Mouse (Mus musculus) mouse trophoblast stem cell (cell line): ENCODE measurements around the gene Ccz1.
"Not testable (repeated sequence)": the region's sequence is repeated elsewhere in the genome, so short reads cannot be mapped to it uniquely, and the experiment has no call there.

Experiments used
- in situ Hi-C, 2 experiments: fragments of 300-500 bp; cut with MseI, MboI; formaldehyde crosslinking; loops; 2 replicates in 1 of 2; 3 replicates in 1 of 2; pipeline ENCODE4 v1.15.1; 2025

Ccz1 gene

DNA sequence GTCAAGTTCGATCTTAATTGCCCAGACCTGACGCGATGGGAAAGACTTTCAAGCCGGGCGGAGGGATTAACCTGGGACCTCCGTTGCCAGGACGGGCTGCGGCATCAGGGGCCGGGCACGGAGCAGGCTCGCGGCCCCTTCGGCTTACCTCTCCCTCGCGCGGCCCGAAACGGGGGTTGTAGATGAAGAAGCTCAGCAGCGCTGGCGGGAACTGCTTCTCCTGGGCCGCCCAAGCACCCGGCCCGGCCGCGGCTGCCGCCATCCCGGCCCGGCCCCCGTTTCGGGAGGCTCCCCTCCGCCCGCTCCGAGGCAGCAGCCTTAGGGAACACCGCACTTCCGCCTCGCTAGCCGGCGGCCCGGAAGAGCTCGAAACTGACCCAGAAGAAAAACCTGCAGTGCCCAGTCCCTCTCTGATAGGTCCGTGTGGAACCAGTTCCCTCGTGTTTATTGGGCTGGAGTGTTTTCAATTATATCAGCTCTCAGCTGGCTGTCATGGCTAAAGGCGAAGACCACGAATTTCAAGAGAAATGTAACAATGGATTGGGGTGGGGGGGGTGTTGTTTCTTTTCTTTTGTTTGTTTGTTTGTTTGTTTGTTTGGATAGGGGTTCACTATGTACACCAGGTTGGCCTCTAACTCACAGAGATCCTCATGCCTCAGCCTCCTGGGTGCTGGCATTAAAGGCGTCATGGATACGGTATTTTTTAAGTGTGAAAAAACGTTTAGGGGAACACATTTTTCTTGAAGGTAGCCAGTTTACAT, at the start of gene Ccz1:
Ccz1 (minus strand) TSS at position 327 of the 761 bp plus-strand sequence.
- in situ Hi-C loops = no loop called here

DNA sequence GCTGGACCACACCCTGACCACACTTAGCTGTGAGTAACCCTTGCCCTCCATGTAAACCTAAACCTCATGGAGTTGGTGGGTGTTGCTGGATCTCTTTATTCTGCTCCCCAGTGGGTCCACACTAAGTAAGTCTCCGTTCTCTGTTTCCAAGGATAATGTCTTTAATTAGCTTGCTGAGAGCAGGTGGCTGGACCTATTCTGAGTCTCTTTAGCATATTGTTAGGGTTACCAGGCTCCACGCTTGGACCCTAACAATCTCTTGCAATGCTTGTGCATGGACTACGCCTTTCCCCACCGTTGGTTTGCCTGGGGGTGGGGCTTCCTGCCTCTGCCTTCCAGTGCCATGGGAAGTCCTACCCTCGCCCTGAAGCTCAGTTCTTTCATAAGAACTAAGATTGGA, 49.4 kb upstream of the Ccz1 start:
- in situ Hi-C loops = no loop called here

GRCm38 (mm10) chr5:144054340-144054739, 39.7 kb upstream of the Ccz1 start:
- in situ Hi-C loops = no loop called here

GRCm38 (mm10) chr5:144053450-144053849, 38.8 kb upstream of the Ccz1 start:
- in situ Hi-C loops = no loop called here

- in situ Hi-C loops = no loop called here
Observed at GRCm38 (mm10) chr5:144051268-144051667, 36.6 kb upstream of the Ccz1 start.

GRCm38 (mm10) chr5:144049881-144050280, 35.2 kb upstream of the Ccz1 start:
- in situ Hi-C loops = loop anchor here (10.0 to 25.0 kb wide), 2 partner anchors 105 to 112 kb away; no protein-coding TSS in a partner anchor

- in situ Hi-C loops = loop anchor here (10.0 to 25.0 kb wide), 2 partner anchors 107 to 115 kb away; no protein-coding TSS in a partner anchor
Observed at GRCm38 (mm10) chr5:144047324-144047723, 32.6 kb upstream of the Ccz1 start.

DNA sequence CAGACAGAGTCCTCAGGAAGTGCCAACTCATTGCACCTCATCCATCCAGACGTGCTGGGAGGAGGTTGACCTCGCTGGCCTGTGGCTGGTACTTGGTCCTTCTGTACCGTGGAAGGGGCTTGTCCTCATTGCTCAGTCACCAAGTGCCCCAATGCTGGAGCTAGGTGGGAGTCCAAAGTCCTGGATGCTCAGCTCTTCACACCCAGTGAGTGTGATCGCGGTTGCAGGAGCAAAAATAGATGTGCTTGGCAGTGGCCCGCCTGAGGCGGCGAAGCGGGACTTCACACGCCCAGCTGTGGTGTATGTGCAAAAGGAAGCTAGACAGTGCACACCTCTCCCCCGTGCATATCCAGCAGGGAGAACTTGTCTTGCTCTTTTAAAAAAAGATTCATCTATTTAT, 28.5 kb upstream of the Ccz1 start:
- in situ Hi-C loops = loop anchor here (10.0 to 25.0 kb wide), 2 partner anchors 112 to 119 kb away; no protein-coding TSS in a partner anchor

DNA sequence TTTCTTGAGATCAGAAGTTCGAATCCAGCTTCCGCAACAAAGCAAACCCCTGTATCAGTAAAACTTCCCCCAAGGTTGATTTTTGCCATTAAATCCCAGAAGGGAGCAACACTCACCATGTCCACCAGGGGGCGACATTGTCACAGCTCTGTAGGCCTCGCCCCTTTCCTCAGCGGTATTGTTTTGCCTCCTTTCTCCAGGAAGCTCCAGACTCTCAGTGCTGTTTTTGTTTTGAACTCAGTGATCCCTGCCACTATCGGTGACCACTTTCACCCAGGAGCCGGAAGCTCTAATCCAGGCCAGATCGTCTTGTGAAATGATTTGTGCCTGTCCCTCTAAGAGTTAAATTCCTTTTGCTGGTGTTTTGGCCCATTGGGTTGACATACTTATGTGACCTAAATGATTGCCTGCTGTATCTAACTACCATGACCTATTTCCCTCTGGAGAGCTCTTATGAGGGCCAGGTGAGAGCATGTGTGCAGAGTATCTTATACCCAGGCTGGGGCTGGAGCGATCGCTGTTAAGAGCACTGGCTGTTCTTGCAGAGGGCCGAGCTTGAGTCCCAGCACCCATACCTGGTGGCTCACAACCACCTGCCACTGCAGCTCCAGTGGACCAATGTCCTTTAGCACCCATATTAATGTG, 26.2 kb upstream of the Ccz1 start:
- in situ Hi-C loops = loop anchor here (10.0 to 25.0 kb wide), 2 partner anchors 114 to 121 kb away; no protein-coding TSS in a partner anchor

GRCm38 (mm10) chr5:144039886-144040285, 25.2 kb upstream of the Ccz1 start:
- in situ Hi-C loops = loop anchor here (10.0 to 25.0 kb wide), 2 partner anchors 115 to 122 kb away; no protein-coding TSS in a partner anchor

- in situ Hi-C loops = loop anchor here in 1 of 2 experiments (25.0 kb wide), 1 partner anchor 123 kb away; no protein-coding TSS in a partner anchor
Observed at GRCm38 (mm10) chr5:144039156-144039675, 24.5 kb upstream of the Ccz1 start.

GRCm38 (mm10) chr5:144036952-144037351, 22.3 kb upstream of the Ccz1 start:
- in situ Hi-C loops = loop anchor here in 1 of 2 experiments (25.0 kb wide), 1 partner anchor 125 kb away; no protein-coding TSS in a partner anchor

DNA sequence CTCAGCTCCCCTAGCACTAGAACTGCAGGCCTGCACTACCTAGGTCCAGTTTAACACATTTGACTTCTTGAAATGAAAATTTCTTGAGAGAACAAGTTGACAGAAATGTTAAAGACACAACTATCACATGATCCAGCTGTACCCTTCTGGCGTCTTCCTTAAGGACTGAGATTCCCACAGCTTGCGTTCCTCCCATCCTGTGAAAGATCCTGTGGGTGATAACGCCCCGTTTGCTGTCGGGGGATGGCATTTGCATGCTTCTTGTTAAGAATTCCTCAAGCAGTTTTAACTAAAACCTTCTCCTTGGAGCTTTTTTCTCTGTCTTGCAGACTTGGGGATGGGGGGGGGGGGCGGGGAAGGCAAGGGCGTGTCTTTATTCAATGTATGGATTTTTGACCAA, 19.9 kb upstream of the Ccz1 start:
- in situ Hi-C loops = loop anchor here in 1 of 2 experiments (25.0 kb wide), 1 partner anchor 128 kb away; no protein-coding TSS in a partner anchor

GRCm38 (mm10) chr5:144032491-144032890, 17.8 kb upstream of the Ccz1 start:
- in situ Hi-C loops = loop anchor here in 1 of 2 experiments (25.0 kb wide), 1 partner anchor 130 kb away; no protein-coding TSS in a partner anchor

- in situ Hi-C loops = loop anchor here in 1 of 2 experiments (25.0 kb wide), 1 partner anchor 136 kb away; no protein-coding TSS in a partner anchor
Observed at GRCm38 (mm10) chr5:144026620-144027263, 12.1 kb upstream of the Ccz1 start, which contains the start of gene Ocm. TSS of gene Ocm (minus strand) at chr5:144026670.

- in situ Hi-C loops = no loop called here
Observed at GRCm38 (mm10) chr5:144015845-144016244, 1.2 kb upstream of the Ccz1 start.

- in situ Hi-C loops = no loop called here
Observed at GRCm38 (mm10) chr5:144015312-144015650, 604 bp upstream of the Ccz1 start.

DNA sequence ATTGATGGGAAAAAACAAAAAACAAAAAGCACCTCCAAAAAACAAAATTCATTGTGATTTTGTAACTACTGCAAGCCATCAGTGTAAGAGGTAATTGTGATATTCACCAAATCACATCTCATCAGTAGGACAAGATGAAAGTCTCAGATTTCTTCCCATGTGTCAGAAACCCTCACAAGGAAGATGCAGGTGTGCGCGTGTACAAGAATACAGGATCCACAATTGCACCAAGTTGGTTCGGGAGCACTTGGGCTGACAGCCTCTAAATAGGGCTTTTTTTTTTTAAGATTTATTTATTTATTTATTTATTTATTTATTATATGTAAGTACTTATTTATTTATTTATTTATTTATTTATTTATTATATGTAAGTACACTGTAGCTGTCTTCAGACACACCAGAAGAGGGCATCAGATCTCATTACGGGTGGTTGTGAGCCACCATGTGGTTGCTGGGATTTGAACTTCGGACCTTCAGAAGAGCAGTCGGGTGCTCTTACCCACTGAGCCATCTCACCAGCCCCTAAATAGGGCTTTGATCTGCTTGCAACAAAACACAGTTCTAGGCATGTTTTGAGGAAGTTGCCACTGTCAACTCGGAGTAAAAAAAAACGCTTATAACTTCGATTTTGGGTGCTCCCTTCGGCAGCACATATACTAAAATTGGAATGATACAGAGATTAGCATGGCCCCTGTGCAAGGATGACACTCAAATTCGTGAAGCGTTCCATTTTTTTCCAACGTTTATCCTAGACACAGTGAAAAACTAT, 1.1 kb downstream of the Ccz1 start:
- in situ Hi-C loops = not testable (repeated sequence)

DNA sequence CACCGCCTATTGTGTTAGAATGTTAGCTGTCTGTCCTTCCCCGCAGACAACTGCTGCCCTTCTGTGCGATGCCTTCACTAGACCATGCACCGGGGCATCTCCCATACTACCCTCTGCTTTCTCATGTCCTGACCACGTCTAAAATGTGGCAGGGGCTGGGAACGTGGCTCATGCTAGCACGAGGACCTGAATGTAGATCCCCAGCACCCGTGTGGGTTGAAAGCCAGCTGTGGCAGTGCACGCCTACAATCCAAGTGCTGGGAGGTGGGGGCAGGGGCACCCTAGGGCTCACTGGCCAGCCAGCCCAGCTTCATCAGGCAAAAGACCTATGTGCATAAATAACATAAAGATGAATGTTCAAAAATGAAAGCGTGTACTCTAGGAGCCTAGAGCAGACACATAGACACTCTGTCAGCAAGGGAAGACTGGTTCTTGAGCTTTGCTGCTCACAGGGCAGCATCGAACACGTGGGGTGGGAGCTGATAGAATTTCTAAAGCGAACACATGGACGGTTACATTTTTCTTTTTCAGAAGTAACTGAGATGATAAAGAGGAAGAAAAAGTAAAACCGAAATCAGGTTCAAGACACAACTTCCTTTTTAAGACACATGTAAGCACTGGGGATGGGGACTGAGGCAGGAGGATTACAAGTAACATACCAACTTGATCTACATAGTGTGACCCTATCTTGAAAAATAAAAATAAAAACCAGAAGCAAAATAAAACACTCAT, 12.1 kb downstream of the Ccz1 start:
- in situ Hi-C loops = no loop called here

DNA sequence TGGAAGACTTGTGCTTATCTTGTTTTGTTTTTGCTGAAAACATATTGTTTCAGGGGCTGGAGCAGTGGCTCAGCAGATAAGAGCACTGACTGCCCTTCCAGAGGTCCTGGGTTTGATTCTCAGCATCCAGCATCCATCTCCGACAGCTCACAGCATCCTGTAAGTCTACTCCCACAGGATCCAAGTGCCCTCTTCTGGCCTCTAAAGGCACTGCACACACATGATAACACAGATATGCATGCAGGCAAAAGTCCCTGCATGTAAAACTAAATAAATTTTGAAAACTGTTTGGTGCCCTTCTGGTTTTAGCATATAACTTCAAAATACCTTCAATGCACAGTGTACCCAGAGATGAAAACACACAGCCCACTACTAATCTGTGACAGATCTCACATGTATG, 15.3 kb downstream of the Ccz1 start:
- in situ Hi-C loops = no loop called here
